Mouse (Mus musculus) liver, embryonic 16.5 days (tissue): ENCODE data around the gene Mkrn2. TPM values are rescaled to one million over a fixed set of nuclear protein-coding genes. Genes with fewer than 3 reads are reported as not detected.

Source experiments
- ATAC-seq: fragments of 200-750 bp; cut with Nextera tagmentation; 2 replicates; pipeline ENCODE4 v1.8.0; 2017; ENCODE audit warnings: low read depth, mild to moderate bottlenecking, moderate number of reproducible peaks, moderate library complexity
- H3K27ac ChIP-seq: fragments of 300-500 bp; sonication (generic); 2 replicates; pipeline ENCODE4 v1.5.1; 2014; ENCODE audit warnings: mild to moderate bottlenecking, low read length
- H3K27me3 ChIP-seq: fragments of 300-500 bp; sonication (generic); 2 replicates; pipeline ENCODE4 v1.6.1; 2014; ENCODE audit warnings: low read depth, low read length, mixed read lengths; ENCODE audit not compliant: control insufficient read depth, insufficient read depth
- H3K36me3 ChIP-seq: fragments of 300-500 bp; sonication (generic); 2 replicates; pipeline ENCODE4 v1.6.1; 2014; ENCODE audit warnings: mild to moderate bottlenecking; ENCODE audit not compliant: control insufficient read depth, insufficient read depth
- H3K4me1 ChIP-seq: fragments of 300-500 bp; sonication (generic); 2 replicates; pipeline ENCODE4 v1.6.1; 2014; ENCODE audit warnings: low read depth, low read length, mixed read lengths; ENCODE audit not compliant: control insufficient read depth
- H3K4me2 ChIP-seq: fragments of 300-500 bp; sonication (generic); 2 replicates; pipeline ENCODE4 v1.6.1; 2014; ENCODE audit warnings: low read depth, low read length, mixed read lengths
- H3K4me3 ChIP-seq: fragments of 300-500 bp; sonication (generic); 2 replicates; pipeline ENCODE4 v1.5.1; 2014; ENCODE audit warnings: low read depth, mild to moderate bottlenecking, low read length
- H3K9ac ChIP-seq: fragments of 300-500 bp; sonication (generic); 2 replicates; pipeline ENCODE4 v1.6.1; 2014; ENCODE audit warnings: low read depth, low read length
- H3K9me3 ChIP-seq: fragments of 300-500 bp; sonication (generic); replicated peaks from 2 replicates; pipeline ENCODE4 v1.6.1; 2016; ENCODE audit warnings: low read length; ENCODE audit not compliant: control insufficient read depth
- WGBS: fragments of 180-500 bp; shearing (Covaris S2); extraction: QIAGEN DNeasy Blood & Tissue Kit; methylation state at CpG from one replicate; pipeline ENCODE4 v1.1.7; 2014; ENCODE audit not compliant: insufficient replicate concordance; 5-methylcytosine and 5-hydroxymethylcytosine counted together
- polyA plus RNA-seq: library from polyadenylated mRNA; unstranded; fragments of >200 nt; fragmentation: Nextera tagmentation; extraction: Ambion mirVana; gene quantifications from 2 replicates; pipeline ENCODE4 v1.2.1, GENCODE M21; 2015

The Mkrn2 gene
- polyA plus RNA-seq, 1 experiment from 2014 or later: 7.8 TPM

DNA sequence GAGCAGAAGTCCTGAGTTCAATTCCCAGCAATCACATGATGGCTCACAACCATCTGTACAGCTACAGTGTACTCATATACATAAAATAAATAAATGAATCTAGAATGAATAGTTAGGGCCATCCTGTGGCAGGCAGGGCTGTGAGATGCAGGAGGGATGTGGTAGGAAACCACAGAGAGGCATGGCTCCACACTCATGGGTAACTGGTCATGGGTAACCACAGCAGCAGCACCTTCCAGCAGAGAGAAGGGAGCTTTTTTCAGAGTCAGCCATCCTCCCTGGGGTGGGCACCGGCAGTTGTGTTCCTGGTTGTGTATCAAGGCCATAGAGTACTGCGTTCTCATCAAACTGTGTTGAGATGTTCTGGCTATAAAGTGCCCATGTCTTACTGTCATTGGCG lies 7.2 kb upstream of the Mkrn2 start:
- H3K4me1 ChIP-seq: no peaks in the 10 kb centered on the region
- H3K9me3 ChIP-seq: no peaks in the 10 kb centered on the region
- WGBS: 44% methylated on average over 3 of the region's 3 CpGs
- ATAC-seq: no peak
- H3K9ac ChIP-seq: no peak overlapping the region
- H3K27me3 ChIP-seq: no peaks in the 10 kb centered on the region
- H3K4me3 ChIP-seq: no peak overlapping the region
- H3K36me3 ChIP-seq: no peaks in the 10 kb centered on the region
- no peak overlapping the region for H3K4me2 ChIP-seq
- H3K27ac ChIP-seq: no peak overlapping the region

DNA sequence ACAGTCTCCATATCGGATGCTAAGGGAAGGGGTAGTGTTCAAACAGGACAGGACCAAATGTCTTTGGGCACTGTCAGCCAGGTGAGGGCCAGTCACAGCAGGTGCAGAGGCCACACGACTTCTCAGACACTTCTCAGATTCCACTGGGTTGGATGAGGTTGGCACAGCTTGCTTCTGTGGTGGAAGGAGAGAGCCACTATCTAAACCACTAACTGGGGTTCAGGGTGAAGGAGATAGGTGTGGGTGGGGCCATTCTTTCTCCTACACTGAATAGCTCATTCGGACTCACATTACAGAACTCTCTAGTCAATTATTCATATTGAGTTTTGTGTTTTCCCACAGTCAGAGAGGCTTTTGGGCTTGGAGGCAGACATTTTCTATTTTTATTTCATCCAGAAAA lies 6.0 kb upstream of the Mkrn2 start:
- no peak overlapping the region for H3K4me3 ChIP-seq
- no peaks in the 10 kb centered on the region for H3K36me3 ChIP-seq
- no peak overlapping the region for H3K9ac ChIP-seq
- H3K9me3 ChIP-seq: no peaks in the 10 kb centered on the region
- WGBS: 39% methylated on average over 3 of the region's 3 CpGs
- H3K4me1 ChIP-seq: no peaks in the 10 kb centered on the region
- ATAC-seq: no peak
- H3K4me2 ChIP-seq: no peak overlapping the region
- no peaks in the 10 kb centered on the region for H3K27me3 ChIP-seq
- H3K27ac ChIP-seq: no peak overlapping the region

DNA sequence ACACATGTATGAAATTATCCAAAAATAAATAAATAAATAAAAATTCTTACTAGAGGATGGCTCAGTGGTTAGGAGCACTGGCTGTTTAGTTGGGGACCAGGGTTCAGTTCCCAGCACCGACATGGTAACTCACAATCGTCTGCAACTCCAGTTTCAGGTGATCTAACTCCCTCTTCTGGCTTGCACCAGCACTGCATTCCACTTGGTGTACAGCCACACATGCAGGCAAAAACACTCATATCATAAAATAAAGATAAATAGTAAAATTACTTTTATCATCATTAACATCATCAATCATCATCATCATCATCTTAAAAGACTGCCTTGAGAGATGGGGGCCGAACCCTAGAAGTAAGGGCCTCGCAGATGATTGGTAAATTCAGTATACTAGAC lies 384 bp upstream of the Mkrn2 start:
- peaks cover 2% of the 10 kb centered on the region; the same call in 1 of the 2 replicates for H3K9me3 ChIP-seq
- peaks cover 8% of the 10 kb centered on the region for H3K4me1 ChIP-seq
- no peak overlapping the region for H3K27ac ChIP-seq
- H3K27me3 ChIP-seq: no peaks in the 10 kb centered on the region
- H3K4me3 ChIP-seq: peak overlapping the region; percentile 84
- no peak for ATAC-seq
- 61% methylated on average over 4 of the region's 4 CpGs for WGBS
- H3K9ac ChIP-seq: no peak overlapping the region
- no peaks in the 10 kb centered on the region for H3K36me3 ChIP-seq
- peak overlapping the region; percentile 87 for H3K4me2 ChIP-seq

DNA sequence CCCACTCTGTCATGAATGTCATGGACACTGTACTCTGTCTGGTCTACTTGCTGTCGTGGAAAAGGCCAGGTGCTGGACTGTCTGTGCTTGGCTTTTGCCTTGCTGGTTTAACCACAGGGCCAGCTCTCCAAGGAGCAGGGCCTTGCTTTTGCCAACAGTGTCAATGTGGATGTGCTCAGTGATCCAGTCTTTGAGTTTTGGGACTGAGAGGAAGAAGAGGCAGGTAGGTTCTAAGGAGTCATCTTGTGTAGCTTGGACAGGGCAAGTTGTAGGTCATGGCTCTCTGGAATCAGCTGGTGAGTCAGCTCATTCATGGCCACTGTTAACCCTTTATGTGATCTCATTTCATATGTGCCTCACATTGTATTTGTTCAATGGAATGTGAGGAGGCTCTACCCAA lies 4.8 kb downstream of the Mkrn2 start:
- 74% methylated on average over 1 of the region's 1 CpGs for WGBS
- no peaks in the 10 kb centered on the region for H3K27me3 ChIP-seq
- H3K27ac ChIP-seq: no peak overlapping the region
- peaks cover 4% of the 10 kb centered on the region; the same call in 1 of the 2 replicates for H3K36me3 ChIP-seq
- ATAC-seq: no peak
- no peak overlapping the region for H3K4me2 ChIP-seq
- H3K4me3 ChIP-seq: no peak overlapping the region
- peaks cover 8% of the 10 kb centered on the region for H3K4me1 ChIP-seq
- no peaks in the 10 kb centered on the region for H3K9me3 ChIP-seq
- no peak overlapping the region for H3K9ac ChIP-seq

DNA sequence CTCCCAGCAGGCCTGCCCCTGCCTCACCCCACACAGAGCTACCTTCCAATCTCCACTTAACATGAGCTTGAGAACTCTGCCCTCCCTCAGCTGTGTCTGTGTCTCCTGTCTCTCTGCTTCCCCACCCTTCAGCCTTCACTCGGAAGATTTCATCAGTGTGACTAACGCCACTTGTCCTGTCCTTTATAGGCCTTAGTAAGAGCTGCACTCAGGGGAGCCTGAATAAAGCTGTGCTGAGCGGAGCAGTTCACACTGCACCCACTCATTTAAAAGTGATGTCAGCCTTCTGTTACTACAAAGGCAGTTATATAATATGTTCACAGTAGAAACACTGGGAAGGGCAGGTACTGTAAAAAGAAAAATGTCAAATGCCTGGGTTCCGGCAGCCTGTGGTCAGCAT lies 5.7 kb downstream of the Mkrn2 start:
- no peak overlapping the region for H3K27ac ChIP-seq
- H3K27me3 ChIP-seq: no peaks in the 10 kb centered on the region
- H3K9ac ChIP-seq: no peak overlapping the region
- ATAC-seq: no peak
- H3K4me2 ChIP-seq: no peak overlapping the region
- no peak overlapping the region for H3K4me3 ChIP-seq
- H3K4me1 ChIP-seq: peaks cover 7% of the 10 kb centered on the region
- H3K36me3 ChIP-seq: peaks cover 4% of the 10 kb centered on the region; the same call in 1 of the 2 replicates
- WGBS: 68% methylated on average over 4 of the region's 4 CpGs
- no peaks in the 10 kb centered on the region for H3K9me3 ChIP-seq

DNA sequence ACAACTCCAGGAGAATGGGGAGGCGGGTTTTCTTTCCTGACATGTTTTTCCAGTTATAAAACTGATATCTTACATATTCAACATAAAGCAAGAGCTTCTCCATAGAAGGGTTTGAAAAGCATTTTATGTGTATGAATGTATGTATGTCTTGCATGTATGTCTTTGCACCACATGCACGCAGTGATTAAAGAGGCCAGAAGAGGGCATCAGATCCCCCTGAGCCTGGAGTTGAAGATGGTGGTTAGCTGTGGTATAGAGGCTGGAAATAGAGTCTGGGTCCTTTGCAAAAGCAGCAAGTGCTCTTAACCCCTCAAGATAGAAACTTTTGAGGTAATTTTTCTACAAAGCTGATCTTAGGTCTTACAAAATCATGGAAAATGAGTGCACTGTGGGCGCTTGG lies 7.4 kb downstream of the Mkrn2 start:
- Histone ChIP-seq H3K4me2 (no peak overlapping the region), H3K9me3 (no peaks in the 10 kb centered on the region), H3K4me1 (no peaks in the 10 kb centered on the region), H3K36me3 (peaks cover 4% of the 10 kb centered on the region; the same call in 1 of the 2 replicates), H3K27me3 (no peaks in the 10 kb centered on the region), H3K4me3 (no peak overlapping the region), H3K9ac (no peak overlapping the region), H3K27ac (no peak overlapping the region)
- 67% methylated on average over 3 of the region's 3 CpGs for WGBS
- ATAC-seq: no peak

DNA sequence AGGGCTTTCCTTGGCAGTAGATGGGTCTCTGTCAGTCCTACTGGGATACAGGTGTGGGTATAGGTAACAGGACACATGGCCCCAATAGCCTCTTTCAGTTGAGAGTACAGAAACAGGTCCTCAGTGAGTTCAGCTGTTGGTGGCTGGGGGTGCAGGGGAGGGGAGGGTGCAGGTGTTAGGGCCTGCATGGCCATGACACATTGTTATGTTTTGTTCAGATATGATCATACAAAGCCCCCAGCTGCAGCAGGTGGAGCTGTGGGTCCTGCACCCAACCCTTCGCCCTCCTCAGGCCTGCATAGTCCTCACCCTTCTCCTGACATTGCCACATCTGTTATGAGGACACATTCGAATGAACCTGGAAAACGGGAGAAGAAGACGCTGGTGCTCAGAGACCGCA lies 8.6 kb downstream of the Mkrn2 start:
- Histone ChIP-seq H3K4me3 (no peak overlapping the region), H3K27ac (no peak overlapping the region), H3K4me2 (no peak overlapping the region), H3K36me3 (peaks cover 8% of the 10 kb centered on the region), H3K27me3 (no peaks in the 10 kb centered on the region), H3K9me3 (no peaks in the 10 kb centered on the region), H3K4me1 (no peaks in the 10 kb centered on the region), H3K9ac (no peak overlapping the region)
- ATAC-seq: no peak
- 78% methylated on average over 5 of the region's 5 CpGs for WGBS

DNA sequence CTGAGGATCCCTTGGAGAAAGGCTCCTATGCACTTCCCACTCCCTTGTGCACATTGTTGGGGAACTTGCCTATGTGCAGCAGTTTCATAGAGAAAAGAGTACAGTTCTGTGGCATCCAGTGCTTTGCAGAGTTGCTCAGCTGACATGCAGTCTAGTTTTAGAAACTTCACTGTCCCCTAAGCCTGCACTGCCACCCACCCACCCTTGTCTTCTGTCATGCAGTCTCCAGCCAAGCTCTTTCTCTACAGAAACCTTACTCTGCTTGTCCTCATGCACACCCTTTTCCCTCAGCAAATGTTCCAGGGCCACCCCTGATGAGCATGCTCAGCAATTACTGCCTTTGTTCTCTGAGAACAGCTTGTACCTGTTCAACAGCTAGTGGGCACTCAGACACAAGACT lies 12.1 kb downstream of the Mkrn2 start:
- H3K4me1 ChIP-seq: no peaks in the 10 kb centered on the region
- H3K36me3 ChIP-seq: peaks cover 29% of the 10 kb centered on the region
- no peak overlapping the region for H3K4me2 ChIP-seq
- H3K9ac ChIP-seq: no peak overlapping the region
- no peak for ATAC-seq
- no peak overlapping the region for H3K27ac ChIP-seq
- no peak overlapping the region for H3K4me3 ChIP-seq
- H3K9me3 ChIP-seq: no peaks in the 10 kb centered on the region
- no peaks in the 10 kb centered on the region for H3K27me3 ChIP-seq

DNA sequence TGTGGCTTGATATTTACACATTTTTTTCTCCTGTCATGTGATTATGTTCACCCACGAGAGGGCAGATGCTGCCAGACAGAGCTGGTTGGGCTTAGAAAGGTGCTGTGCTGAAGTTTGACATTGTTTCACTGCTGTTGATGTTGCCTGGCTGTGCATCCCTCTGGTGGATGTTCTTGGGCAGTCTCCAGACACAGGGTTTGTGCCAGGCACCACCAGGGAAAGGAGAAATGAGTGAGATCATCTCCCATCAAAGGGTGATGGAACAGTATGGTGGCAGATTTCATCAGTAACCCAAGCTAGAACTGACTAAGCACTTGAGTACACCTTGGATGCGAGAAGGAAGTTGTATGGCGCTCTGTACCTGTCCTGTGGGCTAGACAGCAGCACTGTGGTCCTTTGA lies 14.3 kb downstream of the Mkrn2 start:
- Histone ChIP-seq H3K4me3 (no peak overlapping the region), H3K27me3 (no peaks in the 10 kb centered on the region), H3K9ac (no peak overlapping the region), H3K27ac (no peak overlapping the region), H3K4me1 (no peaks in the 10 kb centered on the region), H3K4me2 (no peak overlapping the region), H3K36me3 (peaks cover 41% of the 10 kb centered on the region), H3K9me3 (no peaks in the 10 kb centered on the region)
- WGBS: 65% methylated on average over 3 of the region's 3 CpGs
- no peak for ATAC-seq

DNA sequence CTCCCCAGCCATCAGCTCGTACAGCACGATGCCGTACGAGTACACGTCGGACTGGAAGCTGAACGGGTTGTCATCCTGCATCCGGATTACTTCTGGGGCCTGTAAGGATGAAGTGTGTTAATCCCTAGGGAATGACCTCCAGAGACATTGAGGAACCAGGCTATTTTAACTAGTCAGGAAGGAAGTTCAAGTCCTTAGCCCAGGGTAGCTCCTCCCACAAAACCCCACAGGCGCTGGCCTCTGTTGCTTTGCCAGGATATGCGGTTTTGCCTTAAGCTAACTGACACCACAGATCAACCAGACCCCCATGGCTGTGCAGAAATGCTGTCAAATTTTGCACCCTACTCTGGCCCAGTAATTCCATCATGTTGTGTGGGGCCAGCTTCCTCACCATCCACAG lies 18.1 kb downstream of the Mkrn2 start:
- no peak overlapping the region for H3K9ac ChIP-seq
- no peak overlapping the region for H3K4me2 ChIP-seq
- H3K27ac ChIP-seq: no peak overlapping the region
- H3K4me1 ChIP-seq: no peaks in the 10 kb centered on the region
- no peak overlapping the region for H3K4me3 ChIP-seq
- H3K36me3 ChIP-seq: peaks cover 65% of the 10 kb centered on the region
- 63% methylated on average over 10 of the region's 10 CpGs for WGBS
- no peaks in the 10 kb centered on the region for H3K27me3 ChIP-seq
- 0 out of 2 replicates have a peak, but pooled peaks have one; percentile 24 for ATAC-seq
- no peaks in the 10 kb centered on the region for H3K9me3 ChIP-seq
